Mouse (Mus musculus) neural tube, embryonic 15.5 days (tissue): ENCODE measurements around the gene Kcnh6. TPM values are rescaled to one million over a fixed set of nuclear protein-coding genes. Genes with fewer than 3 reads are reported as not detected.

Experiments used
- ATAC-seq: fragments of 200-750 bp; cut with Nextera tagmentation; 2 replicates; pipeline ENCODE4 v1.8.0; 2017; ENCODE audit warnings: mild to moderate bottlenecking, moderate TSS enrichment, moderate library complexity; ENCODE audit not compliant: low FRiP score
- H3K27ac ChIP-seq: fragments of 300-500 bp; sonication (generic); replicated peaks from 2 replicates; pipeline ENCODE4 v1.5.1; 2015; ENCODE audit warnings: mild to moderate bottlenecking, inconsistent platforms
- H3K27me3 ChIP-seq: fragments of 300-500 bp; sonication (generic); replicated peaks from 2 replicates; pipeline ENCODE4 v1.6.1; 2015; ENCODE audit warnings: inconsistent platforms
- H3K36me3 ChIP-seq: fragments of 300-500 bp; sonication (generic); 2 replicates; pipeline ENCODE4 v1.6.1; 2015; ENCODE audit warnings: inconsistent platforms
- H3K4me1 ChIP-seq: fragments of 300-500 bp; sonication (generic); 2 replicates; pipeline ENCODE4 v1.6.1; 2015; ENCODE audit warnings: inconsistent platforms
- H3K4me2 ChIP-seq: fragments of 300-500 bp; sonication (generic); 2 replicates; pipeline ENCODE4 v1.6.1; 2015; ENCODE audit warnings: inconsistent platforms, mild to moderate bottlenecking, moderate library complexity
- H3K4me3 ChIP-seq: fragments of 300-500 bp; sonication (generic); replicated peaks from 2 replicates; pipeline ENCODE4 v1.5.1; 2015; ENCODE audit warnings: mild to moderate bottlenecking, inconsistent platforms
- H3K9ac ChIP-seq: fragments of 300-500 bp; sonication (generic); replicated peaks from 2 replicates; pipeline ENCODE4 v1.6.1; 2015; ENCODE audit warnings: mild to moderate bottlenecking, inconsistent platforms
- H3K9me3 ChIP-seq: fragments of 300-500 bp; sonication (generic); replicated peaks from 2 replicates; pipeline ENCODE4 v1.6.1; 2016; ENCODE audit warnings: inconsistent platforms
- WGBS: fragments of 180-500 bp; shearing (Covaris S2); methylation state at CpG from one replicate; pipeline ENCODE4 v1.1.7; 2015; ENCODE audit warnings: mixed read lengths; 5-methylcytosine and 5-hydroxymethylcytosine counted together
- polyA plus RNA-seq: library from polyadenylated mRNA; unstranded; fragments of >200 nt; fragmentation: Nextera tagmentation; extraction: Ambion mirVana; gene quantifications from 2 replicates; pipeline ENCODE4 v1.2.1, GENCODE M21; 2015

The Kcnh6 gene
- polyA plus RNA-seq: 3.6 and 4.2 TPM in 2 replicates

GRCm38 (mm10) chr11:106007821-106008220 is at the start of gene Kcnh6:
Gene Kcnh6, plus strand, starts transcription at chr11:106008124.
- H3K4me1 ChIP-seq: peaks cover 12% of the 10 kb centered on the region
- no peaks in the 10 kb centered on the region for H3K9me3 ChIP-seq
- H3K9ac ChIP-seq: no peak within 1 kb of the TSS
- no peak within 1 kb of the TSS for H3K27ac ChIP-seq
- peak within 1 kb of the TSS; percentile 14; the same call in 1 of the 2 replicates for H3K4me3 ChIP-seq
- peak within 1 kb of the TSS; percentile 58 for H3K4me2 ChIP-seq
- H3K36me3 ChIP-seq: no peaks in the 10 kb centered on the region
- no peak for ATAC-seq
- under 1% methylated on average over 25 of the region's 25 CpGs for WGBS
- H3K27me3 ChIP-seq: peaks cover 25% of the 10 kb centered on the region; the same call in 1 of the 2 replicates

GRCm38 (mm10) chr11:105958566-105958965 is 49.4 kb upstream of the Kcnh6 start:
- H3K9ac ChIP-seq: no peak overlapping the region
- H3K27ac ChIP-seq: no peak overlapping the region
- H3K9me3 ChIP-seq: no peaks in the 10 kb centered on the region
- H3K4me2 ChIP-seq: no peak overlapping the region
- WGBS: 55% methylated on average over 1 of the region's 1 CpGs
- H3K36me3 ChIP-seq: no peaks in the 10 kb centered on the region
- H3K27me3 ChIP-seq: no peaks in the 10 kb centered on the region
- no peak overlapping the region for H3K4me3 ChIP-seq
- ATAC-seq: no peak
- H3K4me1 ChIP-seq: no peaks in the 10 kb centered on the region

DNA sequence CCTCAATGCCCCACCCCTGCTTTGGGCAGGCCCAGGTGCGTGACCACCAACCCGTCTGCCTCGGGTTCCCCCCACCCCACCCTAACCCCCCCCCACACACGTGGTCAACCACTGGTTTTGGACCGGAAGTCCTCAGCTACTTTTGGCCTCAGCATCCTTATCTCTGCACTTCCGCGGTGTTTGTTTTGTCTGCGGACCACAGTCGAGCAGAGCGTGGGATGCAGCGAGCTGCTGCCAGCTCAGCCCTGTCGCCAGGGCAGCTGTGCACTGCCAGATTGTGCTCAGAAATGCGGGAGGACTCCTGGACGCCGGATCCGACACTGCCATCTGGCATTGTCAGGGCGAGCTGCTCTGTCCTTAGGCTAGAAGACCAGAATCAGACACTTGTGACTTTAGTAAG is 48.6 kb upstream of the Kcnh6 start:
- no peaks in the 10 kb centered on the region for H3K4me1 ChIP-seq
- no peak overlapping the region for H3K9ac ChIP-seq
- H3K27ac ChIP-seq: no peak overlapping the region
- WGBS: 44% methylated on average over 17 of the region's 17 CpGs
- no peaks in the 10 kb centered on the region for H3K27me3 ChIP-seq
- no peak overlapping the region for H3K4me2 ChIP-seq
- no peaks in the 10 kb centered on the region for H3K36me3 ChIP-seq
- no peak overlapping the region for H3K4me3 ChIP-seq
- ATAC-seq: no peak
- no peaks in the 10 kb centered on the region for H3K9me3 ChIP-seq

- Histone ChIP-seq H3K9me3 (no peaks in the 10 kb centered on the region), H3K27me3 (peaks cover 32% of the 10 kb centered on the region)
- no peak for ATAC-seq
Observed at GRCm38 (mm10) chr11:105964691-105965090, 43.2 kb upstream of the Kcnh6 start.

GRCm38 (mm10) chr11:105966288-105966687 is 41.6 kb upstream of the Kcnh6 start:
- no peak for ATAC-seq
- Histone ChIP-seq H3K36me3 (no peaks in the 10 kb centered on the region), H3K27me3 (peaks cover 46% of the 10 kb centered on the region), H3K4me3 (no peak overlapping the region), H3K9me3 (no peaks in the 10 kb centered on the region), H3K4me1 (peaks cover 18% of the 10 kb centered on the region), H3K9ac (no peak overlapping the region), H3K27ac (no peak overlapping the region), H3K4me2 (no peak overlapping the region)
- 80% methylated on average over 4 of the region's 4 CpGs for WGBS

More at GRCm38 (mm10) chr11:105964691-105965090, 43.2 kb upstream of the Kcnh6 start:
- WGBS: 70% methylated on average over 5 of the region's 5 CpGs
- no peaks in the 10 kb centered on the region for H3K36me3 ChIP-seq
- H3K4me2 ChIP-seq: no peak overlapping the region
- no peak overlapping the region for H3K27ac ChIP-seq
- no peak overlapping the region for H3K4me3 ChIP-seq
- H3K4me1 ChIP-seq: peaks cover 18% of the 10 kb centered on the region
- no peak overlapping the region for H3K9ac ChIP-seq

DNA sequence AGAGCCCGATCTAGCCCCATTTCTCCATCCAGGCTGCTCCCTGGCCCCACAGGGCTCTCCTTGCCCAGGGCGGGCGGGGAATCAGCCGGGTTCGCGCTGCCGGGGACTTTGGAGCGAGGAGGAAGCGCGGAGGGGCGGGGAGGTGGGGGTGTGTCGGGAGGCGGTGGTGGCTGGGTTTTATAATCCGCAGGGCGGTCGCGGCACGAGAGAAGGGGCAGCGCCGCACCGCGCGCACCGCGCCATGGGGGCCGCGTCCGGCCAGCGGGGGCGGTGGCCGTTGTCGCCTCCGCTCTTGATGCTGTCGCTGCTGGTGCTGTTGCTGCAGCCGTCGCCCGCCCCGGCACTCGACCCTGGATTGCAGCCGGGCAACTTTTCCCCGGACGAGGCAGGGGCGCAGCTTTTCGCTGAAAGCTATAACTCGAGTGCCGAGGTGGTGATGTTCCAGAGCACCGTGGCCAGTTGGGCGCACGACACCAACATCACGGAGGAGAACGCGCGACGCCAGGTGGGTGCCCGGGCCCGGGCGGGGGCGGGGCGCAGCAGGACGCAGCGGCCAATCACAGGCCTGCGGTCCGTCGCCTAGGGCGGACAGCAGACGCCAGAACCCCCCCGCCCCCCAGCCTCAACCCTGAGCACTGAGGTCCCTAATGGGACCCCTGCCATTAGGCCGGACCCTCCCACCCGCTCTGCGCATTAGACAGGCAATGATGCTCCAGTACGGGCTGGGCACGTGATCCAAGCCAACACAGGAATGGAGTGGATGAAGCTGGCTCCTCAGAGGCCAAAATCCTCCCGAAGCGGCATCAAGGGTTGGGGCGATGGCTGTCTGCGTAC is 40.0 kb upstream of the Kcnh6 start, which contains the start of gene Ace:
TSS of gene Ace (plus strand) at position 205 of the 834 bp plus-strand sequence.
- under 1% methylated on average over 72 of the region's 76 CpGs for WGBS
- peak within 1 kb of the TSS; percentile 51 for H3K4me3 ChIP-seq
- peak within 1 kb of the TSS; percentile 1; the same call in 1 of the 2 replicates for H3K27ac ChIP-seq
- peak; percentile 78 for ATAC-seq
- peak within 1 kb of the TSS; percentile 51 for H3K9ac ChIP-seq
- peaks cover 46% of the 10 kb centered on the region for H3K27me3 ChIP-seq
- no peaks in the 10 kb centered on the region for H3K9me3 ChIP-seq
- H3K4me2 ChIP-seq: peak within 1 kb of the TSS; percentile 90
- no peaks in the 10 kb centered on the region for H3K36me3 ChIP-seq
- peaks cover 18% of the 10 kb centered on the region for H3K4me1 ChIP-seq

- ATAC-seq: no peak
- H3K36me3 ChIP-seq: no peaks in the 10 kb centered on the region
- H3K27ac ChIP-seq: no peak overlapping the region
- no peaks in the 10 kb centered on the region for H3K9me3 ChIP-seq
- H3K4me3 ChIP-seq: peak overlapping the region; percentile 51
- peaks cover 46% of the 10 kb centered on the region for H3K27me3 ChIP-seq
- H3K9ac ChIP-seq: no peak overlapping the region
- WGBS: 51% methylated on average over 10 of the region's 10 CpGs
- peak overlapping the region; percentile 90 for H3K4me2 ChIP-seq
- H3K4me1 ChIP-seq: peaks cover 18% of the 10 kb centered on the region
Observed at GRCm38 (mm10) chr11:105968948-105969347, 39.0 kb upstream of the Kcnh6 start.

GRCm38 (mm10) chr11:105969516-105969915 is 38.4 kb upstream of the Kcnh6 start:
- no peak overlapping the region; the same call in 1 of the 2 replicates for H3K4me2 ChIP-seq

GRCm38 (mm10) chr11:105974593-105974992 is 33.3 kb upstream of the Kcnh6 start:
- Histone ChIP-seq H3K27ac (no peak overlapping the region), H3K9me3 (no peaks in the 10 kb centered on the region), H3K4me3 (no peak overlapping the region), H3K4me1 (no peaks in the 10 kb centered on the region), H3K36me3 (no peaks in the 10 kb centered on the region), H3K27me3 (peaks cover 20% of the 10 kb centered on the region), H3K9ac (no peak overlapping the region), H3K4me2 (no peak overlapping the region)
- no peak for ATAC-seq
- 87% methylated on average over 6 of the region's 6 CpGs for WGBS

More at GRCm38 (mm10) chr11:105969516-105969915, 38.4 kb upstream of the Kcnh6 start:
- Histone ChIP-seq H3K27me3 (peaks cover 46% of the 10 kb centered on the region), H3K27ac (no peak overlapping the region), H3K9me3 (no peaks in the 10 kb centered on the region), H3K4me3 (no peak overlapping the region), H3K4me1 (peaks cover 18% of the 10 kb centered on the region), H3K36me3 (no peaks in the 10 kb centered on the region), H3K9ac (no peak overlapping the region)
- 65% methylated on average over 1 of the region's 1 CpGs for WGBS
- no peak for ATAC-seq

DNA sequence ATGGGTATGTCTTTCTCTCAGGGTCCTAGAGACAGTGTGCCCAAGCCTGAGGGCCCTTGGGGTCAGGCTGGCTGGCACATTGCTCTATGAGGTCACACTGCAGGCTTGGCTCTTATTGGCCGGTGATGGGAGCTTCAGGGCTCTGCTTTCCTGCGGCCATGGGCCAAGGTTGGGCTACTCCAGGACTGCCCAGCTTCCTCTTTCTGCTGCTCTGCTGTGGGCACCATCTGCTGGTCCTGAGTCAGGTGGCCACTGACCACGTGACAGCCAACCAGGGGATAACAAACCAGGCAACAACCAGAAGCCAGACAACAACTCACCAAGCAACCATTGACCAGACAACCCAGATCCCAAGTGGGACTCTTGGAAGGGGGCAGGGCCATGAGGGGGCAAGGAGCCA is 32.9 kb upstream of the Kcnh6 start:
- H3K27ac ChIP-seq: no peak overlapping the region
- no peaks in the 10 kb centered on the region for H3K9me3 ChIP-seq
- H3K27me3 ChIP-seq: peaks cover 15% of the 10 kb centered on the region
- H3K36me3 ChIP-seq: no peaks in the 10 kb centered on the region
- WGBS: 69% methylated on average over 3 of the region's 3 CpGs
- no peak overlapping the region for H3K4me3 ChIP-seq
- no peak for ATAC-seq
- no peak overlapping the region for H3K9ac ChIP-seq
- H3K4me2 ChIP-seq: no peak overlapping the region
- no peaks in the 10 kb centered on the region for H3K4me1 ChIP-seq

GRCm38 (mm10) chr11:105975636-105976035 is 32.3 kb upstream of the Kcnh6 start:
- WGBS: 93% methylated on average over 5 of the region's 5 CpGs
- no peak for ATAC-seq
- no peaks in the 10 kb centered on the region for H3K4me1 ChIP-seq

DNA sequence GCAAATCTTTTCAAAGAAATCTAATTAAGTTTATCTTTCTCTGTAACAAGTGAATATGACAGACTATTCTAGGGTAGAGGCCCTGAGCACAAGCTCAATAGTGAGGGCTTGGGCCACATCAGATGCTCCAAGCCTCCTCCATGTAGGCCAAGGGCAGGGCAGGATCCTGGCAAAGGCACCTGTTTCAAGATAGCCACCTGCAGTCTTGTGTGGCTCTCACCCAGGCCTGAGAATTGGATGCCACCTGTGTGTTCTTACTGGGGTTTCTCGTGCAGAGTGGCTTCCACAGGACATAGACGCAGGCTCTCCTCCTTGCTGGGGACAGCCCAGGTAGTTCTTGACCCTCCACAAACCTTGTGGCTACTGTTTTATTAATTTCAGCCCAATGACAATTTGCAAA is 29.7 kb upstream of the Kcnh6 start:
- H3K36me3 ChIP-seq: no peaks in the 10 kb centered on the region
- H3K4me1 ChIP-seq: no peaks in the 10 kb centered on the region
- H3K9ac ChIP-seq: no peak overlapping the region
- H3K4me2 ChIP-seq: no peak overlapping the region
- ATAC-seq: no peak
- no peak overlapping the region for H3K4me3 ChIP-seq
- no peaks in the 10 kb centered on the region for H3K9me3 ChIP-seq
- no peak overlapping the region for H3K27ac ChIP-seq
- WGBS: 85% methylated on average over 2 of the region's 2 CpGs
- H3K27me3 ChIP-seq: 0 out of 2 replicates have a peak, but pooled peaks cover 4% of the 10 kb centered on the region

More at GRCm38 (mm10) chr11:105975636-105976035, 32.3 kb upstream of the Kcnh6 start:
- H3K27ac ChIP-seq: no peak overlapping the region
- H3K4me2 ChIP-seq: no peak overlapping the region
- H3K9ac ChIP-seq: no peak overlapping the region
- H3K27me3 ChIP-seq: peaks cover 11% of the 10 kb centered on the region; the same call in 1 of the 2 replicates
- H3K9me3 ChIP-seq: no peaks in the 10 kb centered on the region
- H3K36me3 ChIP-seq: no peaks in the 10 kb centered on the region
- no peak overlapping the region for H3K4me3 ChIP-seq
